Mouse (Mus musculus) gastrocnemius, adult 2 months (tissue): ENCODE results near the gene Hnrnpa3. TPM values are rescaled to one million over a fixed set of nuclear protein-coding genes. Genes with fewer than 3 reads are reported as not detected.
A peak's percentile ranks its signal among the peaks of the same experiment; 100 is the strongest.
"Not testable (repeated sequence)": the region's sequence is repeated elsewhere in the genome, so short reads cannot be mapped to it uniquely, and the experiment has no call there.

ENCODE experiments used
- DNase-seq: peaks from one replicate; pipeline ENCODE4 v3.0.0; 2022
- H3K27ac ChIP-seq: fragments of 200-600 bp; 2 replicates; pipeline ENCODE4 v1.8.1; 2022; ENCODE audit warnings: mild to moderate bottlenecking
- H3K4me3 ChIP-seq: fragments of 200-600 bp; 2 replicates; pipeline ENCODE4 v1.8.1; 2022; ENCODE audit warnings: mild to moderate bottlenecking, moderate library complexity
- CTCF ChIP-seq: fragments of 200-600 bp; IDR thresholded peaks from 2 replicates; pipeline ENCODE4 v1.8.1; 2022; ENCODE audit warnings: antibody characterized with exemption, mild to moderate bottlenecking, moderate library complexity
- intact Hi-C: fragments of 180-260 bp; cut with DNase I; formaldehyde crosslinking; loops from one replicate; pipeline ENCODE4 v1.15.1; 2025
- total RNA-seq, 2 experiments: library from RNA; stranded (reverse); gene quantifications; 2 replicates each; pipeline ENCODE4 v1.2.3; 2021

Gene Hnrnpa3
- total RNA-seq, 2 experiments from 2014 or later: 123 to 144 TPM

GRCm38 (mm10) chr2:75688901-75689300, 29.8 kb downstream of the Hnrnpa3 start:
- peak overlapping the region; percentile 94 for H3K27ac ChIP-seq
- intact Hi-C loops: loop anchor here (2.0 kb wide), 1 partner anchor 14 kb away; no protein-coding TSS in a partner anchor
- no peak for TF ChIP-seq CTCF
- H3K4me3 ChIP-seq: no peak overlapping the region
- no peak for DNase-seq

- peak overlapping the region; percentile 94 for H3K27ac ChIP-seq
- intact Hi-C loops: loop anchor here (2.0 kb wide), 1 partner anchor 13 kb away; no protein-coding TSS in a partner anchor
- H3K4me3 ChIP-seq: no peak overlapping the region
- no peak for DNase-seq
- TF ChIP-seq CTCF: no peak
Observed at GRCm38 (mm10) chr2:75689482-75690158, 30.6 kb downstream of the Hnrnpa3 start.

- TF ChIP-seq CTCF: no peak
- Histone ChIP-seq H3K4me3 (no peak overlapping the region; the same call in 1 of the 2 replicates), H3K27ac (peak overlapping the region; percentile 84; the same call in 1 of the 2 replicates)
- intact Hi-C loops: no loop called here
- no peak for DNase-seq
Observed at GRCm38 (mm10) chr2:75690656-75691055, 31.6 kb downstream of the Hnrnpa3 start.

- no peak for TF ChIP-seq CTCF
- intact Hi-C loops: no loop called here
- no peak for DNase-seq
Observed at GRCm38 (mm10) chr2:75691316-75691715, 32.3 kb downstream of the Hnrnpa3 start.

DNA sequence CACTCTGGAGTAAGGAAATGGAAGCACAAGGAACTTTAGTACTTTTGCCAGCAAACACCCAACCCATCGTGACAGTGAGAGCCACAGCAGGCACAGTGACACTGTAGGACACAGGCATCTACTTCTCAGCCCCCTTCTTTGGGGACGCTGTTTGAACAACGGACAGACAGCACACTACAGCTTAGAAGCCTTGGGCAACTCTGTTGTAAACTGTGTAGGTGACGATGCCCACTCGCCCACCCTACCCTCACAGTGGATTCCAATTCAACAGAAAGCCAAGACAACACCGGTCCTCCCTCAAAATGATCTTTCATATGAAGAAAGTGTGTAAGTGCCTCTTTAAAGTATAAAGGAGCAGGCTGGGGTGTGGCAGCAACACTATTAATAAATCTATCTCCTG, 33.3 kb downstream of the Hnrnpa3 start:
- peak overlapping the region; percentile 51 for H3K4me3 ChIP-seq
- no peak for TF ChIP-seq CTCF
- DNase-seq: no peak
- H3K27ac ChIP-seq: peak overlapping the region; percentile 84
- intact Hi-C loops: no loop called here

More at GRCm38 (mm10) chr2:75691316-75691715, 32.3 kb downstream of the Hnrnpa3 start:
- peak overlapping the region; percentile 84 for H3K27ac ChIP-seq
- peak overlapping the region; percentile 51 for H3K4me3 ChIP-seq

DNA sequence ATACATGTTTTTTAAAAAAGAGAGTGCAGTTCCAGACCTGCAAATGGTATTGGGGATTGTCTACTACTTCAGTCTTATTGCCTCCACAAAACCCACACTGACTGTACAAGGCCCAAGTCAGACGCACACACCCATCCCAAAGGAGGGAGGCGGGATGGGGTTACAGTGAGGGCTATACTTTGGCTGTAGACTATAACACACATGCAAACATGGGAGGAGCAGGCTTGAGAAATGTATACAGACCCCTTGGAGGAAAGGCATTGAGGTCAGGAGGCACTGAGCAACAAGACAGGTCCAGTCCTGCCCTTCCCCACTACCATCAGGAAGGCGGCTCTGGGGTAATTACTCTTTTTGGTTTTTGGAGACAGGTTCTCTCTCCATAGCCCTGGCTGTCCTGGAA, 35.9 kb downstream of the Hnrnpa3 start:
- intact Hi-C loops, H3K4me3 ChIP-seq, H3K27ac ChIP-seq, DNase-seq: not testable (repeated sequence)

DNA sequence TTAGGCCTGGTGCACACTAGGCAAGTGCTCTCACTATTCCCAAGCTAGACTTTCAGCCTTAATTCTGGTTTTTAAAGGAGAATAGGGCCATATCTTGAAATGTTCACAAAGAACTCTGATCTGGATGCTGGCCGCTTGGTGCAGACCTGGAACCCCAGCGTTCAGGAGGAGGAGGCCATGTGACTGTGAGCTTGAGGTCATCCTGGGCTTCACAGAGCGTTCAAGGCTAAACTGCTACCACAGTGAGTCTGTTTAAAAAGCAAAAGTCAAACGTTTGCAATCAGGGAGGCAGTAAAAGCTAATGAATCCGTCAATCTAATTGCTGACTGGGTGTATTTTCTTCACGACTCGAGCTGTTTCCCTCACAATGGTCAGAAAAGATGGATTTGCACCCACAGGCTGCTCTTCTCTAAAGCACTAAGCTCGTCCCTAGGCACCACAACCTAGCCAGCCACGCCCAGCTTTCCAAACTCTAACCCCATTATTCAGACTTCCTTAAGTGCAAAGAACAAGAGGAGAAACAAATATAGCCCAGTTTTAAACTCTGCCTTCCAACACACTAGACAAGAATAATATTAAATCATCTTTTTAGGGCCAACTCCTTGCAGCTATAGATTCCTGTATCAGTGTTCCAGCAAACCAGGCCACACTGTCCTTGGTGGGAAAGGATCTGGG, 36.8 kb downstream of the Hnrnpa3 start:
- DNase-seq: no peak
- peak overlapping the region; percentile 76 for H3K27ac ChIP-seq
- peak overlapping the region; percentile 46 for H3K4me3 ChIP-seq
- TF ChIP-seq CTCF: no peak
- intact Hi-C loops: no loop called here

DNA sequence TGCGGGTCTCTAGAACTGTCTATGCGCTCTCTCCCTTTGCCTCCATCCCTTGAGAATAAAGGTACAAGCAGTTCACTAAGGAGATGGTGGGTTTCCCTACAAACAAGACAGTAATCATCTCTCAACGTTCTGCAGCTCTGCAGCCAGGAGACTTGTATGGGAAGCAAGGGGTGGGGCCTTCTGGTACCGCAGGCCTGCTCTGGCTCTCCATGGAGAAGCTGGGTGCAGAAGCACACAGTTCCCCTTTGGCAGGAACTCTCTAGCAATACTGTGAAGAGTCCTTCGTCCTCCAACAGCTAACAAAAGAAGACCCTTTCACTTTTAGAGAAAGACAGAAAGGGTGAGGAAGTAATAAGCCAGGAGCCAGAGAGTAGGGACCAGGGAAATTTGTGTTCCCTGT, 37.3 kb downstream of the Hnrnpa3 start:
- Histone ChIP-seq H3K4me3 (peak overlapping the region; percentile 46), H3K27ac (peak overlapping the region; percentile 76)
- intact Hi-C loops: no loop called here
- no peak for DNase-seq
- TF ChIP-seq CTCF: no peak

DNA sequence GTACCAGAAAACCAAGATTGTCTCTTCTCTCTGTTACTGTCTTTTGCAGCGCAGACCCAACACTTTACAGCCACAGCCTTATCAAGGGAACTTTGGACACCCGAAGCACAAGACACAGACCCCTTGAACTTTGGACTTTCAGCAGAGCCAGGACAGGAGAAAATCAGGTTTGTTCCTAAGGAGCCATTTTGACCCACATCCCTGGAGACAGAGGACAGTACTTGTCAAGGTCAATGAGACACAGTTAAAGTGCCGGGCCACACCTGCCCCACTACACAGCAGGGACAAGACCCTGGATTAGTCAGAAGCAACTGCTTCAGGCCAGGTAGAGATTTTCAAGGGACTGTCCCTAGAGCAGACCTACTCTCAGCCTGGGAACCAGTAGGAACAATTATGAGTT, 38.2 kb downstream of the Hnrnpa3 start:
- H3K27ac ChIP-seq: peak overlapping the region; percentile 76
- intact Hi-C loops: no loop called here

DNA sequence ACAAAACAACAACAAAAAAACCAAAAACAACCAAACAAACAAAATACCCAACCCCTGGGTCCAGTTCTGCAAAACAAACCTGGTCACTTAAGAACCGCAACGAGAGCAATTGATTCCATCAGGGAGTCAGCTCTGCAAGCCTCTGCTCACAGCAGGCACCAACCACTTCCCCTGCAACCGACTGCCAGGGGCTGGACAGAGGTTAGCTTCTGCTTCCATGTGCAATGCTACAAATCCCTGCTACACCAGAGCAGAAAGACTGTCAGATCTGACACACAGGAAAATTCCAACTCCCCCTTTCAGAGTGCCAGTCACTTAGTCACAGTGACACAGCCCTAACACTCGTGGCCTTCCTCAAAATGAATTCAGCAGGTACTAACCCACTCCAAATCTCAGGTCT, 38.9 kb downstream of the Hnrnpa3 start:
- H3K27ac ChIP-seq: peak overlapping the region; percentile 76
- TF ChIP-seq CTCF: no peak
- intact Hi-C loops: no loop called here

More for the DNA sequence above, 38.2 kb downstream of the Hnrnpa3 start:
- DNase-seq: no peak
- no peak for TF ChIP-seq CTCF
- H3K4me3 ChIP-seq: peak overlapping the region; percentile 46

DNA sequence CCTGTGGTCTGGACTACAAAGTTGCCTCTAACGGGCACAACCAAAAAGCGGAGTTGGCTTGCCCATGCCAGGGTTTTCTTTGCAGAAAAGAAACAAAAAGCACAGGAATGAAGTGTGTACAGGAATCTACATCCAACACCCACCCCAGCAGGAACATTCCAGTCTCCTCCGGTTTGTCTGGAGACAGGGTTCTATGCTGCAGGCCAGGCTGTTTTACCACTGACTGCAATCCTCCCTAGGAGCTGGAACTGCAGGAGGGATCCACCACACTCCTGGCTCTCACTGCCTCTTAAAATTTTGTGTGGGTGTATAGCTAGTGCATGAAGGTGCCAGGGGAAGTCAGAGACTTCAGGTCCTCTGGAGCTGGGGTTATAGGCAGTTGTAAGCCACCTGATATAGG, 39.8 kb downstream of the Hnrnpa3 start:
- H3K27ac ChIP-seq: peak overlapping the region; percentile 76
- TF ChIP-seq CTCF: no peak
- DNase-seq: no peak
- no peak overlapping the region for H3K4me3 ChIP-seq
- intact Hi-C loops: no loop called here

More for the DNA sequence above, 38.9 kb downstream of the Hnrnpa3 start:
- no peak for DNase-seq
- H3K4me3 ChIP-seq: peak overlapping the region; percentile 17; the same call in 1 of the 2 replicates

- no peak for DNase-seq
- Histone ChIP-seq H3K4me3 (no peak overlapping the region; the same call in 1 of the 2 replicates), H3K27ac (peak overlapping the region; percentile 100; the same call in 1 of the 2 replicates)
- TF ChIP-seq CTCF: no peak
- intact Hi-C loops: loop anchor here (5.0 to 10.0 kb wide), 2 partner anchors 74 to 88 kb away; no protein-coding TSS in a partner anchor
Observed at GRCm38 (mm10) chr2:75700543-75700942, 41.5 kb downstream of the Hnrnpa3 start.

- DNase-seq: no peak
- TF ChIP-seq CTCF: no peak
- Histone ChIP-seq H3K27ac (peak overlapping the region; percentile 100), H3K4me3 (peak overlapping the region; percentile 75)
- intact Hi-C loops: loop anchor here (5.0 to 10.0 kb wide), 2 partner anchors 74 to 89 kb away; no protein-coding TSS in a partner anchor
Observed at GRCm38 (mm10) chr2:75701207-75701606, 42.1 kb downstream of the Hnrnpa3 start.
